Mouse (Mus musculus): ENCODE results near the gene Gm9046. TPM values are rescaled to one million over a fixed set of nuclear protein-coding genes. Genes with fewer than 3 reads are reported as not detected.
A peak's percentile ranks its signal among the peaks of the same experiment; 100 is the strongest.
"Not testable (repeated sequence)": the region's sequence is repeated elsewhere in the genome, so short reads cannot be mapped to it uniquely, and the experiment has no call there.

Gene Gm9046
- not detected for total RNA-seq (2021)
- long read RNA-seq, experiment 1 = 0 reads
- long read RNA-seq, experiment 2 = 0 reads

DNA sequence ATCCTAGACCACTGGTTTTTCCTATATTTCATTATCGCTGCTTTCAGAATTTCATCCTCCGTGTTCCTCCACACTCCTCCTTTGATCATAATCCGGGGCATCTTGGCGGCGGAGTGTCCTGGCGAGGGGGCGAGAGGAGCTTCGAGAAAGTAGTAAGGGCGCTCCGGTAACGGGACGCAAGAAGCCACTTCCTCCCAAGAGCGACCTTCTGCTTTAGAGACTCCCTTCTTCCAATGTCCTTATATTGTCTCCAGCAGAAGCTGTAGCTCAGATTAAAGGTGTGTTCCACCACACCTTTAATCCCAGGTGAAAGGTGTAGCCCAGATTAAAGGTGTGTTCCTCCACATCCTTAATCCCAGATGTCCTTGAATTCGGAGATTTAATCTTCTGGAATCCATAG, at the start of gene Gm9046:
Gene Gm9046 (minus strand): TSS at position 101 of the 400 bp plus-strand sequence.
- not testable (repeated sequence) for DNase-seq

DNA sequence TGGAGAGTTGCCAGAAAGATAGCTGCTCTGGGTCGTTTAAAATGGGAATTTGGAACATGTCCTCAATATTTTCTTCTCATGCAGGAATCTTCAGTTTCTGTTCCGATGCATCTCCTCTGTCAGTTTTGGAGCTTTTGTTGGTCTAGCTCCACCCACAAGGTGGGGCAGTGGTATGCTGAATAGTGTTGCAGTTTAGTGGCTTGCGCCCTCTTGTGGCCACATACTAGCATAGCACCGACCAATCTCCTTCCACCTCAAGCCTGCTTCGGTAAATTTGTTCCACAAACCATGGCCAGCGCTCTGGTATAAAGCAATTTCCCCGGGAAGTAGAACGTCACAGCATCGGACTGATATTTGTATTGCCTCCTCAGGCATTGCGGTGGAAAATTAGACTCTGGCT, 27.4 kb upstream of the Gm9046 start:
- DNase-seq = peak; percentile 85

- DNase-seq = no peak
Measured at GRCm38 (mm10) chr10:118369518-118369917, 26.5 kb upstream of the Gm9046 start.

- not testable (repeated sequence) for DNase-seq
Measured at GRCm38 (mm10) chr10:118354005-118354404, 10.9 kb upstream of the Gm9046 start, which contains the start of gene Gm9049. Gm9049 (minus strand) TSS chr10:118354105.

- DNase-seq = not testable (repeated sequence)
Measured at GRCm38 (mm10) chr10:118348579-118348978, 5.5 kb upstream of the Gm9046 start, which contains the start of gene Gm9048. Gm9048 (minus strand) TSS chr10:118348679.

DNA sequence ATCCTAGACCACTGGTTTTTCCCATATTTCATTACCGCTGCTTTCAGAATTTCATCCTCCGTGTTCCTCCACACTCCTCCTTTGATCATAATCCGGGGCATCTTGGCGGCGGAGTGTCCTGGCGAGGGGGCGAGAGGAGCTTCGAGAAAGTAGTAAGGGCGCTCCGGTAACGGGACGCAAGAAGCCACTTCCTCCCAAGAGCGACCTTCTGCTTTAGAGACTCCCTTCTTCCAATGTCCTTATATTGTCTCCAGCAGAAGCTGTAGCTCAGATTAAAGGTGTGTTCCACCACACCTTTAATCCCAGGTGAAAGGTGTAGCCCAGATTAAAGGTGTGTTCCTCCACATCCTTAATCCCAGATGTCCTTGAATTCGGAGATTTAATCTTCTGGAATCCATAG, 5.3 kb downstream of the Gm9046 start, which contains the start of gene Gm9045:
Gene Gm9045 (minus strand): TSS at position 101 of the 400 bp plus-strand sequence.
- not testable (repeated sequence) for DNase-seq

DNA sequence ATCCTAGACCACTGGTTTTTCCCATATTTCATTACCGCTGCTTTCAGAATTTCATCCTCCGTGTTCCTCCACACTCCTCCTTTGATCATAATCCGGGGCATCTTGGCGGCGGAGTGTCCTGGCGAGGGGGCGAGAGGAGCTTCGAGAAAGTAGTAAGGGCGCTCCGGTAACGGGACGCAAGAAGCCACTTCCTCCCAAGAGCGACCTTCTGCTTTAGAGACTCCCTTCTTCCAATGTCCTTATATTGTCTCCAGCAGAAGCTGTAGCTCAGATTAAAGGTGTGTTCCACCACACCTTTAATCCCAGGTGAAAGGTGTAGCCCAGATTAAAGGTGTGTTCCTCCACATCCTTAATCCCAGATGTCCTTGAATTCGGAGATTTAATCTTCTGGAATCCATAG, 10.7 kb downstream of the Gm9046 start, which contains the start of gene Gm9044:
Gene Gm9044 (minus strand): TSS at position 101 of the 400 bp plus-strand sequence.
- not testable (repeated sequence) for DNase-seq

GRCm38 (mm10) chr10:118326869-118327268, 16.2 kb downstream of the Gm9046 start, which contains the start of gene Gm9040:
Gm9040 (minus strand) TSS chr10:118326969.
- not testable (repeated sequence) for DNase-seq

GRCm38 (mm10) chr10:118319024-118319423, 24.0 kb downstream of the Gm9046 start:
- no peak for DNase-seq

- not testable (repeated sequence) for DNase-seq
Measured at GRCm38 (mm10) chr10:118302133-118302532, 40.9 kb downstream of the Gm9046 start.

DNA sequence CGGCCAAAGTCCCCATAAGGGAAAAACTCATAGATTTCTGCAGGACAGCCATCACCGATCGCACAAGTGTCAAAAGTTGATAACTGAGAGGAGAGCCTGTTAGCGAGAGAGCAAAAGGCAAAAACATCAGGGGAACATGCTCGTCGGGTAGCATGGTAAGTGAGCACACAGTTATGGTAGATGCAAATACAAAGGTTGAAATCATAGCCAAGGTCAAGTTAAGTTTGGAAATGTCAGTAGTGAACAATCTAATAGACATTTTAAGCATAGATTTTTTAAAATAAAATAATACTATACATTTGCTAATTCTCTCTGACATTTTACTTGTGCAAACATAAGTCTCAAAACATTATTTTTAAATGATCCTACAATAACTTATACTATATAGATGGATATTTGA, 48.1 kb downstream of the Gm9046 start, which contains the start of gene Iltifb:
Gene Iltifb (minus strand): TSS at position 101 of the 400 bp plus-strand sequence.
- DNase-seq = no peak

Other genes starting within 250 kb of the Gm9046 start
- gene Mdm1, start 201.4 kb downstream of the Gm9046 start, total RNA-seq (2021) = 10 to 100 TPM; 15.5 to 17.8 TPM
- gene Il22, start 138.3 kb downstream of the Gm9046 start, total RNA-seq (2021) = not detected
- under 1 TPM; 0.58 to 0.72 TPM for gene Gm32717, start 102.5 kb downstream of the Gm9046 start, total RNA-seq (2021)
- gene Gm32802, start 84.6 kb downstream of the Gm9046 start, total RNA-seq (2021) = under 1 TPM; 0.58 to 0.72 TPM
- gene Iltifb, start 48.2 kb downstream of the Gm9046 start, total RNA-seq (2021) = not detected
- gene Gm9040, start 16.3 kb downstream of the Gm9046 start, total RNA-seq (2021) = not detected
- gene Gm9044, start 10.8 kb downstream of the Gm9046 start, total RNA-seq (2021) = not detected
- gene Gm9045, start 5.4 kb downstream of the Gm9046 start, total RNA-seq (2021) = not detected
- not detected for gene Gm9048, start 5.4 kb upstream of the Gm9046 start, total RNA-seq (2021)
- gene Gm9049, start 10.8 kb upstream of the Gm9046 start, total RNA-seq (2021) = not detected
- not detected for gene Ifng, start 97.8 kb upstream of the Gm9046 start, total RNA-seq (2021)

Data from adrenal gland, postnatal 10 days (tissue).